Mouse (Mus musculus): Measurements from ENCODE around the gene Pmepa1. TPM values are rescaled to one million over a fixed set of nuclear protein-coding genes. Genes with fewer than 3 reads are reported as not detected.

Pmepa1 gene
- polyA plus RNA-seq, 1 experiment from 2014 or later, result 3.3 TPM

DNA sequence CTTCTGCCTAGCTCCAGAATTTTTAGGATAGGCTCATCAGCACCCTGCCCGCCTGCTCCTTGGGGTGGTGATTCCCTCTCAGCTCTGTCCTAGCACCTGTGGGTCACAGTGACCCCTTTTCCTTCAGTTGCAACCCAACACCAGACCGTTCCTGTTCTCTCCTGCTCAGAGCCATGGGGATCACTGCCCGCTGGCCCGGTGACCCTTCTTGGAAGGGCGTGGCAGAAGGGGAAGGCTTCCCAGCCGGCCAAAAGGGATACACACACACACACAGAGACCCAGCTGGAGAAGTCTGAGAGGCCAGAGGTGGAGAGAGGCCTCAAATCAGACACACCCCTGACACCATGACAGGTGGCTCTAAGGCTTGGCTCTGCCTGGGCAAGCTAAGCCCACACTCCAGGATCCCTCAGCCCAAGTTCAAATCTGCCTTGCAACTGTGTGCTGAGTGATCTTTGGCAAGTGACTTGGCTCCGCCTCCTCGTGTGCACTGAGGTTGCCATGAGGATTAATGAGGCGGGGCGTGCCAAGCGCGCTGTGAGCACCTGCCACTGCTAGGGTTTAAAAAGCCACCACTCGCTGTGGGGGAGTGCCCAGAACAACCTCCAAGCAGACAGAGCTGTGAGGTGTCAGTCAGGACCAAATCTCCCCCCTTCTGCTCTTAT is 11.7 kb downstream of the Pmepa1 start:
- ATAC-seq (replicated peaks; ENCODE audit: low FRiP score), result peak; percentile 72
- WGBS, result 22% methylated on average over 13 of the region's 13 CpGs
- Histone ChIP-seq H3K27me3 (ENCODE audit: control insufficient read depth, insufficient read depth, low read length) (no peaks in the 10 kb centered on the region), H3K27ac (ENCODE audit: low read depth, low read length) (no peak overlapping the region), H3K4me3 (ENCODE audit: low read depth, low read length) (no peak overlapping the region), H3K4me1 (replicated peaks; ENCODE audit: control insufficient read depth, insufficient read depth, low read length) (peaks cover 23% of the 10 kb centered on the region; the same call in 1 of the 2 replicates), H3K9ac (ENCODE audit: low read length) (no peak overlapping the region), H3K36me3 (ENCODE audit: control insufficient read depth, insufficient read depth, low read length) (no peaks in the 10 kb centered on the region), H3K9me3 (ENCODE audit: control insufficient read depth, low read length) (no peaks in the 10 kb centered on the region), H3K4me2 (ENCODE audit: low read depth, low read length, severe bottlenecking) (no peak overlapping the region)
- peak; percentile 77 for DNase-seq (ENCODE audit: low spot score)

DNA sequence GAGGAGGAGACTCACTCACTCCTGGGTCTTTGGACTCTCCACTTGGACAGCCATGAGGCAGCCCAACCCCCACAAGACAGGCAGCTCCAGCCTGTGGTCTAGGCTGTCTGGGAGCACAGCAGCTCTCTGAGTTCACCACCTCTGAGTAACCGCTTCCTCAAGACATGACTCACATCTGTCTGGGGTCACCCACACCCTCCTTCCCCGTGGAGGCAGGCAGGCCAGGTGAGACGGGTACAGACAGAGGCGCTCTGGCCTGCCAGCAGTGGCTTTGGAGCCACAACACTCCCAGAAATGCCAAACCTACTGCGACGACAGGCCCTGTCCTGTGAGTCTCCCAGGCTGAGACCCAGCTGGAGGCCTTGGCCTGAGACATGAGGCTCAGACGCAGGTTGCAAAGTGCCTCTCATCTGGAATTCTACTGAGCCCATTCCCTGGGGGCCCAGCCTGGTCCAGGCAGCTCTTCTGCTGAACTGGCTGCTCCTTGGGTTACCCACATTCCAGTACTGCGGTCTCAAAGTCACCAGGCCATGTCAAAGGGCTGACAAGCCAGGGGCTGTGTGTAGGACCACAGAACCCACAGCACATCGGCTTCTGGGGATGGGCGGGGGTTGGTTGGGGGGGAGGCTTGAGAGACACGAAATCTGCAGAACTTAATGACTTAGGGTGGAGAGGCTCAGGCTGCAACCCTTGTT is 12.6 kb downstream of the Pmepa1 start:
- no peaks in the 10 kb centered on the region for H3K9me3 ChIP-seq (ENCODE audit: control insufficient read depth, low read length)
- ATAC-seq (replicated peaks; ENCODE audit: low FRiP score), result no peak
- no peak overlapping the region for H3K27ac ChIP-seq (ENCODE audit: low read depth, low read length)
- WGBS, result 70% methylated on average over 11 of the region's 11 CpGs
- H3K36me3 ChIP-seq (ENCODE audit: control insufficient read depth, insufficient read depth, low read length), result no peaks in the 10 kb centered on the region
- H3K4me3 ChIP-seq (ENCODE audit: low read depth, low read length), result no peak overlapping the region
- H3K9ac ChIP-seq (ENCODE audit: low read length), result no peak overlapping the region
- no peaks in the 10 kb centered on the region for H3K27me3 ChIP-seq (ENCODE audit: control insufficient read depth, insufficient read depth, low read length)
- no peak for DNase-seq (ENCODE audit: low spot score)
- no peak overlapping the region for H3K4me2 ChIP-seq (ENCODE audit: low read depth, low read length, severe bottlenecking)
- peaks cover 23% of the 10 kb centered on the region; the same call in 1 of the 2 replicates for H3K4me1 ChIP-seq (replicated peaks; ENCODE audit: control insufficient read depth, insufficient read depth, low read length)

DNA sequence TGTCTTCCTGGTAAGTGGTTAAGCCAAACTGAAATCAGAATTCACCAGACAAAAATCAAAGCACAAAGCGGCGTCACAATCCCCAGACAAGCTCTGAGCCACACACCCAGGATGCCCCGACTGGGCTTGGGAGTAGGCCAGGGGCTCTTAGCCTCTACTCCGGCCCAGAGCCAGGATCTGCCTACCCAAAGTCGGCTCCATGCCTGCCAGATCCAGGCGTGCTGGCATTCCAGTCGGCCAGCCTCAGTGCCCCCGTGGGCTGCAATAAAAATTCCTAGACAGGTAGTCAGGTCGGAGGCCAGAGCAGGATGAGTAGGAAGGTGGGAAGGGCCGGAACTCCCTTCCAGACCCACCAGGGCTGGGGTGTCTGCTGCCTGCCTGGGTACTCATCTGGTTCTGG is 14.8 kb downstream of the Pmepa1 start:
- DNase-seq (ENCODE audit: low spot score) (no peak), ATAC-seq (replicated peaks; ENCODE audit: low FRiP score) (no peak)
- 92% methylated on average over 10 of the region's 10 CpGs for WGBS
- Histone ChIP-seq H3K4me2 (ENCODE audit: low read depth, low read length, severe bottlenecking) (no peak overlapping the region), H3K4me3 (ENCODE audit: low read depth, low read length) (no peak overlapping the region), H3K27ac (ENCODE audit: low read depth, low read length) (no peak overlapping the region), H3K27me3 (ENCODE audit: control insufficient read depth, insufficient read depth, low read length) (no peaks in the 10 kb centered on the region), H3K9ac (ENCODE audit: low read length) (no peak overlapping the region), H3K9me3 (ENCODE audit: control insufficient read depth, low read length) (no peaks in the 10 kb centered on the region), H3K4me1 (replicated peaks; ENCODE audit: control insufficient read depth, insufficient read depth, low read length) (peaks cover 21% of the 10 kb centered on the region; the same call in 1 of the 2 replicates), H3K36me3 (ENCODE audit: control insufficient read depth, insufficient read depth, low read length) (no peaks in the 10 kb centered on the region)

DNA sequence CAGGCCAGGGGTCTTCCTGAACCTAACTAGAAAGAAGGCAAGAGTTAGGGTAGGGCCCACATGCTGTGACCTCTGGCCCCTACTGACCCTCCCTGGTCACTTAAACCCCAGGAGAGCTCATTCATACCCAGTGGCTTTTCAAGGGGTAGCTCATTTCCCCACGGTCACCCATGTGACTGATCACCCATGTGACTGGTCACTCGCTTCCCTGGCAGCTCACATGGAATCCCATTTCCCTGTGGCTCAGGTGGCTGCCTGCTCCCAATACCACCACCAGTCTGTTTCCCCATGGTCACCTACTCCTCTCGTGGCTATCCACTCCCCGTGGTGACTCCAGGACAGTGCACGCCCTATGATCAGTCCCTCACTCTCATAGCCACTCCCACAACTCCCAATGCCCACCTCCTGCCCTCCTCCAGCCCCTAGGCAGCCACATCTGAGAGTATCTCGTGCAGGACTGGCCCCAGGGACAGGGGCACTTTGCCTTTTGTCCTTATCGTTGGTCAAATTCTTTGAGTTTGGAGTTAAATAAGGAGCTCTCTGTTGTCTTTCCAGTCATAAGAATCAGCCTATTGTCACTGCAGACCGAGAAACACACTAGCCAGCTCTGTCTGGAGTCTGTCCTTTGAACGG is 17.8 kb downstream of the Pmepa1 start:
- Histone ChIP-seq H3K27me3 (ENCODE audit: control insufficient read depth, insufficient read depth, low read length) (no peaks in the 10 kb centered on the region), H3K4me1 (replicated peaks; ENCODE audit: control insufficient read depth, insufficient read depth, low read length) (peaks cover 30% of the 10 kb centered on the region), H3K36me3 (ENCODE audit: control insufficient read depth, insufficient read depth, low read length) (no peaks in the 10 kb centered on the region), H3K9ac (ENCODE audit: low read length) (no peak overlapping the region), H3K27ac (ENCODE audit: low read depth, low read length) (no peak overlapping the region), H3K4me2 (ENCODE audit: low read depth, low read length, severe bottlenecking) (no peak overlapping the region), H3K4me3 (ENCODE audit: low read depth, low read length) (no peak overlapping the region), H3K9me3 (ENCODE audit: control insufficient read depth, low read length) (no peaks in the 10 kb centered on the region)
- no peak for ATAC-seq (replicated peaks; ENCODE audit: low FRiP score)
- 26% methylated on average over 9 of the region's 9 CpGs for WGBS
- DNase-seq (ENCODE audit: low spot score), result no peak

DNA sequence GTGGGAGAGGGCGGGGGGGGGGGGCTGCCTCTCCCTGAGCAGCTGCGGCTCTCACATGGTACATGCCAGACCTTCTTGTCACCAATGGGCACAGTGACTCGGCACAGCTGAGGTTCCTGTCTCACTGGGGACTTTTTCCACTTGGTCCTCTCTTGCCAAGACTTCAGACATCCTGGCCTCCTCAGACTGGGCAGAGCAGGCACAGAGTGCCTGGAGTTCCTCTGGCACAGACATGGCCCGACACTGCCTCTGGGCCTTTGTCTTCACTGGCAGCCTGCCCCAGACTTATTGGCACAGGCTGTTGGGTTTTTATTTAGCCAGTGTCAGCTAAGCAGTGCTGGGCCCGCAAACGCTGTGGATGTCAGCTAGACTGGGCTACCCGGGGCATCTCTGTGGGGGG is 18.7 kb downstream of the Pmepa1 start:
- Histone ChIP-seq H3K9ac (ENCODE audit: low read length) (no peak overlapping the region), H3K4me1 (replicated peaks; ENCODE audit: control insufficient read depth, insufficient read depth, low read length) (peaks cover 38% of the 10 kb centered on the region), H3K4me2 (ENCODE audit: low read depth, low read length, severe bottlenecking) (no peak overlapping the region), H3K27me3 (ENCODE audit: control insufficient read depth, insufficient read depth, low read length) (no peaks in the 10 kb centered on the region), H3K27ac (ENCODE audit: low read depth, low read length) (no peak overlapping the region), H3K36me3 (ENCODE audit: control insufficient read depth, insufficient read depth, low read length) (no peaks in the 10 kb centered on the region), H3K4me3 (ENCODE audit: low read depth, low read length) (no peak overlapping the region), H3K9me3 (ENCODE audit: control insufficient read depth, low read length) (no peaks in the 10 kb centered on the region)
- no peak for DNase-seq (ENCODE audit: low spot score)
- 55% methylated on average over 7 of the region's 7 CpGs for WGBS
- ATAC-seq (replicated peaks; ENCODE audit: low FRiP score), result no peak

DNA sequence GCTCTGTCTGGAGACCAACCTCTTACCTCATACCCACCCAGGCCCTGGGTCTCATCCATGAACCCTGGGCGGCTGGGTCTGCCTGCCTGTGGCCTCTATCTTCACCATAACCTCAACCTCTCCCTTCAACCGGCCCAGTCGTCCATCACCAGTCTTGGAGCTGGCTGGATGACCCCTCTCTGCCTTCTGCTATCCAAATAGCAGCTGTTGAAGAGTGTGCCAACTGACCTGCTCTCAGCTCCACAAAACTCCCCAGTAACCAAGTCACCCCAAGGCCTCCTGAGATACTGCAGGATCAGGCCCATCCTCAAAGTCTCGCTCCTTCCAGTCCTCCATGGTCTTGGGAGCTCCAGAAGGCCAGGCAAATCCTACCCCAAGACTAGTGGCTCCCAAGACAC is 19.8 kb downstream of the Pmepa1 start:
- H3K9me3 ChIP-seq (ENCODE audit: control insufficient read depth, low read length), result no peaks in the 10 kb centered on the region
- WGBS, result 90% methylated on average over 4 of the region's 4 CpGs
- ATAC-seq (replicated peaks; ENCODE audit: low FRiP score) (no peak), DNase-seq (ENCODE audit: low spot score) (no peak)
- H3K4me1 ChIP-seq (replicated peaks; ENCODE audit: control insufficient read depth, insufficient read depth, low read length), result peaks cover 40% of the 10 kb centered on the region
- no peak overlapping the region for H3K4me3 ChIP-seq (ENCODE audit: low read depth, low read length)
- no peaks in the 10 kb centered on the region for H3K36me3 ChIP-seq (ENCODE audit: control insufficient read depth, insufficient read depth, low read length)
- H3K27ac ChIP-seq (ENCODE audit: low read depth, low read length), result no peak overlapping the region
- no peak overlapping the region for H3K4me2 ChIP-seq (ENCODE audit: low read depth, low read length, severe bottlenecking)
- H3K9ac ChIP-seq (ENCODE audit: low read length), result no peak overlapping the region
- H3K27me3 ChIP-seq (ENCODE audit: control insufficient read depth, insufficient read depth, low read length), result no peaks in the 10 kb centered on the region

- Histone ChIP-seq H3K9ac (ENCODE audit: low read length) (no peak overlapping the region), H3K27me3 (ENCODE audit: control insufficient read depth, insufficient read depth, low read length) (no peaks in the 10 kb centered on the region), H3K4me1 (replicated peaks; ENCODE audit: control insufficient read depth, insufficient read depth, low read length) (peaks cover 44% of the 10 kb centered on the region), H3K27ac (ENCODE audit: low read depth, low read length) (no peak overlapping the region), H3K4me3 (ENCODE audit: low read depth, low read length) (no peak overlapping the region), H3K36me3 (ENCODE audit: control insufficient read depth, insufficient read depth, low read length) (no peaks in the 10 kb centered on the region), H3K4me2 (ENCODE audit: low read depth, low read length, severe bottlenecking) (no peak overlapping the region), H3K9me3 (ENCODE audit: control insufficient read depth, low read length) (no peaks in the 10 kb centered on the region)
- WGBS, result 75% methylated on average over 7 of the region's 7 CpGs
- DNase-seq (ENCODE audit: low spot score) (no peak), ATAC-seq (replicated peaks; ENCODE audit: low FRiP score) (no peak)
These were observed 20.4 kb downstream of the Pmepa1 start for GRCm38 (mm10) chr2:173255810-173256551.

- Histone ChIP-seq H3K27ac (ENCODE audit: low read depth, low read length) (peak overlapping the region; percentile 82), H3K4me1 (replicated peaks; ENCODE audit: control insufficient read depth, insufficient read depth, low read length) (peaks cover 42% of the 10 kb centered on the region), H3K9me3 (ENCODE audit: control insufficient read depth, low read length) (no peaks in the 10 kb centered on the region), H3K9ac (ENCODE audit: low read length) (peak overlapping the region; percentile 33), H3K4me2 (ENCODE audit: low read depth, low read length, severe bottlenecking) (peak overlapping the region; percentile 11; the same call in 1 of the 2 replicates), H3K36me3 (ENCODE audit: control insufficient read depth, insufficient read depth, low read length) (no peaks in the 10 kb centered on the region), H3K27me3 (ENCODE audit: control insufficient read depth, insufficient read depth, low read length) (no peaks in the 10 kb centered on the region), H3K4me3 (ENCODE audit: low read depth, low read length) (no peak overlapping the region)
- peak; percentile 55 for ATAC-seq (replicated peaks; ENCODE audit: low FRiP score)
- WGBS, result 14% methylated on average over 26 of the region's 26 CpGs
- DNase-seq (ENCODE audit: low spot score), result peak; percentile 66
These were observed 22.3 kb downstream of the Pmepa1 start for GRCm38 (mm10) chr2:173253761-173254662.

Data from forebrain, embryonic 11.5 days (tissue).